In the genomic region with DNA sequence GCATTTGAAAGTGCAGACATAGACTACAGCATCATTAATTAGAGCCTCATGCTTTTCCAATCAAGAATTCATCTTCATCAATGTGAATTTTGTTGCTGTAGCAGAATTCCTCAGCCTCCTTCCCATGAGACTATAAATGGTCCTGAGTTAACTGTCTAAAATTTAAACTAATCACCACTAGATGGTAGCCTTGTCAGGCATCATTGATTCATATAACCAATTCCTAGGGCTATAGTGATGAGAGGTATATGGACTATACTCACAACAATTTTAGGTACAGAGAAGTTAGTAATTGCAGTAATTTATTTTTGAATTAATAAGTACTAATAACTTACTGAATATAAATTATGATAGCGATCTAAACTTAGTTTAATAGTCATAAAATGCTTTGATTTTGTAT, we compare ENCODE assay signal across 13 mouse cellular contexts.
A peak's percentile ranks its signal among the peaks of the same experiment; 100 is the strongest.
DNase-seq lines count a peak whose midpoint lies in the region; ATAC-seq and TF ChIP-seq lines count a peak whose summit lies in the region.
"Had no signal": no experiment of that assay in that cellular context is flagged by ENCODE, and none has a peak within 500 bp of the region (broad histone marks: within the 10 kb centered on the region; RNA-seq: fewer than 3 reads in every experiment).

No protein-coding gene starts in this region.

- H3K27me3 ChIP-seq in embryonic facial prominence, embryonic 11.5 days (ENCODE audit: control insufficient read depth, insufficient read depth, low read length) = no peaks in the 10 kb centered on the region
- H3K27me3 ChIP-seq in embryonic facial prominence, embryonic 10.5 days (replicated peaks; ENCODE audit: low read depth, poor library complexity, severe bottlenecking) = no peaks in the 10 kb centered on the region
- no peaks in the 10 kb centered on the region for H3K27me3 ChIP-seq in lung, embryonic 14.5 days (ENCODE audit: insufficient read depth, low read length)

- no peaks in the 10 kb centered on the region for H3K36me3 ChIP-seq in embryonic facial prominence, embryonic 11.5 days (replicated peaks; ENCODE audit: control insufficient read depth, insufficient read depth, low read depth, low read length)
- no peaks in the 10 kb centered on the region for H3K36me3 ChIP-seq in embryonic facial prominence, embryonic 10.5 days (replicated peaks)
- no peaks in the 10 kb centered on the region for H3K36me3 ChIP-seq in lung, embryonic 14.5 days (ENCODE audit: insufficient read depth)

- H3K4me2 ChIP-seq in embryonic facial prominence, embryonic 11.5 days (ENCODE audit: low read depth, low read length) = no peak overlapping the region
- H3K4me2 ChIP-seq in lung, embryonic 14.5 days = no peak overlapping the region

- no peak for ATAC-seq in embryonic facial prominence, embryonic 11.5 days (replicated peaks; ENCODE audit: insufficient number of reproducible peaks, low FRiP score, low TSS enrichment, low read depth)
- ATAC-seq in lung, embryonic 14.5 days (ENCODE audit: insufficient read depth) = no peak
- ATAC-seq in granulocyte monocyte progenitor cell, adult 5-6 weeks (replicated peaks; ENCODE audit: poor library complexity, severe bottlenecking) = no peak
- ATAC-seq: lung, postnatal 0 days had no signal

- WGBS in embryonic facial prominence, embryonic 11.5 days = 45% methylated on average over 1 of the region's 1 CpGs
- WGBS in embryonic facial prominence, embryonic 10.5 days = 45% methylated on average over 1 of the region's 1 CpGs
- 56% methylated on average over 1 of the region's 1 CpGs for WGBS in lung, embryonic 14.5 days

- H3K9me3 ChIP-seq in embryonic facial prominence, embryonic 11.5 days (replicated peaks; ENCODE audit: control insufficient read depth, low read length) = no peaks in the 10 kb centered on the region
- H3K9me3 ChIP-seq in embryonic facial prominence, embryonic 10.5 days = no peaks in the 10 kb centered on the region
- no peaks in the 10 kb centered on the region for H3K9me3 ChIP-seq in lung, embryonic 14.5 days (ENCODE audit: low read depth, low read length)

- H3K4me1 ChIP-seq in embryonic facial prominence, embryonic 11.5 days (ENCODE audit: control insufficient read depth, insufficient read depth, low read length) = no peaks in the 10 kb centered on the region
- H3K4me1 ChIP-seq in embryonic facial prominence, embryonic 10.5 days = no peaks in the 10 kb centered on the region
- no peaks in the 10 kb centered on the region for H3K4me1 ChIP-seq in lung, embryonic 14.5 days (ENCODE audit: insufficient read depth)

- peak; percentile 19 for DNase-seq in embryonic facial prominence, embryonic 11.5 days (ENCODE audit: low spot score)
- DNase-seq in embryonic facial prominence, embryonic 10.5 days (ENCODE audit: low spot score) = no peak
- DNase-seq in lung, embryonic 14.5 days = peak; percentile 29
- DNase-seq in lung, postnatal 36 days = no peak
- peak; percentile 1 for DNase-seq in embryo, embryonic 11.5 days (ENCODE audit: low read depth, low spot score)
- DNase-seq in retina, postnatal 1 day = peak; percentile 11
- DNase-seq in MN1 (ENCODE audit: low spot score) = no peak
- DNase-seq: adrenal gland, adult 2 months; cerebellum, postnatal 36 days; heart, adult 2 months; kidney, postnatal 10 days had no signal

- H3K9ac ChIP-seq in embryonic facial prominence, embryonic 11.5 days (replicated peaks; ENCODE audit: low read length) = no peak overlapping the region
- no peak overlapping the region for H3K9ac ChIP-seq in lung, embryonic 14.5 days

- no peak overlapping the region for H3K4me3 ChIP-seq in embryonic facial prominence, embryonic 11.5 days (ENCODE audit: low read depth, low read length)
- H3K4me3 ChIP-seq in embryonic facial prominence, embryonic 10.5 days = no peak overlapping the region
- H3K4me3 ChIP-seq in lung, embryonic 14.5 days (ENCODE audit: low read depth, low read length) = no peak overlapping the region
- H3K4me3 ChIP-seq: heart, adult 2 months had no signal

- peak; percentile 30 for TF ChIP-seq CTCF in lung, embryonic 14.5 days (IDR thresholded peaks at IDR 0.05; ENCODE audit: low read depth)

- H3K27ac ChIP-seq in embryonic facial prominence, embryonic 11.5 days (replicated peaks; ENCODE audit: low read depth, low read length) = no peak overlapping the region
- H3K27ac ChIP-seq in embryonic facial prominence, embryonic 10.5 days (replicated peaks) = no peak overlapping the region
- no peak overlapping the region for H3K27ac ChIP-seq in lung, embryonic 14.5 days (ENCODE audit: low read depth)
- H3K27ac ChIP-seq: heart, adult 2 months had no signal

Comparison
In these comparisons a context has a peak if more than half of its experiments do, and no peak if none do; other contexts are left out.
1. DNase-seq: peak in embryonic facial prominence, embryonic 11.5 days (single experiment), lung, embryonic 14.5 days (single experiment), embryo, embryonic 11.5 days (single experiment) and retina, postnatal 1 day (single experiment); none in embryonic facial prominence, embryonic 10.5 days (single experiment), lung, postnatal 36 days (single experiment) and MN1 (single experiment).